Mouse (Mus musculus) megakaryocyte, embryonic 14.5 days (primary cell): Measurements from ENCODE around the gene Dnm3. TPM values are rescaled to one million over a fixed set of nuclear protein-coding genes. Genes with fewer than 3 reads are reported as not detected.

Experiments
- H3K27me3 ChIP-seq: replicated peaks from 2 replicates; pipeline ENCODE3; 2012; ENCODE audit warnings: inconsistent platforms
- H3K36me3 ChIP-seq: replicated peaks from 2 replicates; pipeline ENCODE3; 2012; ENCODE audit warnings: low read length, inconsistent platforms, mixed read lengths
- H3K4me1 ChIP-seq: 2 replicates; pipeline ENCODE4 v1.6.1; 2012; ENCODE audit warnings: inconsistent platforms
- H3K4me3 ChIP-seq: replicated peaks from 2 replicates; pipeline ENCODE3; 2012; ENCODE audit warnings: moderate library complexity, mild to moderate bottlenecking, inconsistent platforms
- H3K9me3 ChIP-seq: 2 replicates; pipeline ENCODE4 v1.6.1; 2012; ENCODE audit warnings: inconsistent platforms
- FLI1 ChIP-seq: IDR thresholded peaks from 2 replicates; pipeline ENCODE4 v1.6.1; 2012; ENCODE audit warnings: low read length, inconsistent platforms, mixed read lengths
- GATA1 ChIP-seq: IDR thresholded peaks from 3 replicates; pipeline ENCODE4 v1.6.1; 2012; ENCODE audit warnings: mixed read lengths, low read length, inconsistent platforms, borderline replicate concordance
- polyA plus RNA-seq: library from polyadenylated mRNA; stranded (reverse); fragments of >175 nt; gene quantifications from 2 replicates; pipeline ENCODE4 v1.2.3, GENCODE M21; 2012; ENCODE audit warnings: low replicate concordance; ENCODE audit not compliant: insufficient read depth

Dnm3 gene
- polyA plus RNA-seq, 1 experiment, result 0.07 TPM

GRCm38 (mm10) chr1:162280052-162280451 lies 197.8 kb downstream of the Dnm3 start:
- H3K36me3 ChIP-seq, result no peaks in the 10 kb centered on the region
- no peaks in the 10 kb centered on the region for H3K9me3 ChIP-seq
- TF ChIP-seq FLI1 (no peak), GATA1 (no peak)
- peaks cover 2% of the 10 kb centered on the region for H3K27me3 ChIP-seq
- no peaks in the 10 kb centered on the region for H3K4me1 ChIP-seq
- H3K4me3 ChIP-seq, result no peak overlapping the region

GRCm38 (mm10) chr1:162276011-162276410 lies 201.8 kb downstream of the Dnm3 start:
- no peak overlapping the region for H3K4me3 ChIP-seq
- TF ChIP-seq GATA1 (no peak), FLI1 (no peak)
- H3K4me1 ChIP-seq, result no peaks in the 10 kb centered on the region
- H3K9me3 ChIP-seq, result no peaks in the 10 kb centered on the region
- H3K36me3 ChIP-seq, result no peaks in the 10 kb centered on the region
- peaks cover 2% of the 10 kb centered on the region for H3K27me3 ChIP-seq

- Histone ChIP-seq H3K27me3 (no peaks in the 10 kb centered on the region), H3K4me3 (no peak overlapping the region), H3K36me3 (no peaks in the 10 kb centered on the region), H3K9me3 (no peaks in the 10 kb centered on the region), H3K4me1 (no peaks in the 10 kb centered on the region)
- TF ChIP-seq GATA1 (no peak), FLI1 (no peak)
Observed at GRCm38 (mm10) chr1:162274674-162275248, 203.1 kb downstream of the Dnm3 start.

GRCm38 (mm10) chr1:162256912-162257607 lies 220.8 kb downstream of the Dnm3 start:
- Histone ChIP-seq H3K4me3 (no peak overlapping the region), H3K27me3 (no peaks in the 10 kb centered on the region), H3K36me3 (no peaks in the 10 kb centered on the region), H3K9me3 (no peaks in the 10 kb centered on the region), H3K4me1 (peaks cover 27% of the 10 kb centered on the region)
- TF ChIP-seq FLI1 (no peak), GATA1 (no peak)

- H3K4me3 ChIP-seq, result no peak overlapping the region
- H3K4me1 ChIP-seq, result peaks cover 24% of the 10 kb centered on the region
- H3K9me3 ChIP-seq, result no peaks in the 10 kb centered on the region
- TF ChIP-seq GATA1, result no peak
- H3K36me3 ChIP-seq, result no peaks in the 10 kb centered on the region
- no peaks in the 10 kb centered on the region for H3K27me3 ChIP-seq
Observed at GRCm38 (mm10) chr1:162254944-162255343, 222.9 kb downstream of the Dnm3 start.

- TF ChIP-seq FLI1, result no peak
- TF ChIP-seq GATA1, result no peak
- peaks cover 24% of the 10 kb centered on the region for H3K4me1 ChIP-seq
- no peaks in the 10 kb centered on the region for H3K36me3 ChIP-seq
- H3K4me3 ChIP-seq, result peak overlapping the region; percentile 38
- no peaks in the 10 kb centered on the region for H3K27me3 ChIP-seq
- H3K9me3 ChIP-seq, result no peaks in the 10 kb centered on the region
Observed at GRCm38 (mm10) chr1:162253971-162254641, 223.7 kb downstream of the Dnm3 start.

GRCm38 (mm10) chr1:162252869-162253268 lies 225.0 kb downstream of the Dnm3 start:
- TF ChIP-seq GATA1 (no peak), FLI1 (no peak)
- peaks cover 26% of the 10 kb centered on the region for H3K4me1 ChIP-seq
- no peaks in the 10 kb centered on the region for H3K9me3 ChIP-seq
- H3K27me3 ChIP-seq, result no peaks in the 10 kb centered on the region
- H3K4me3 ChIP-seq, result no peak overlapping the region
- no peaks in the 10 kb centered on the region for H3K36me3 ChIP-seq

GRCm38 (mm10) chr1:162247216-162247615 lies 230.6 kb downstream of the Dnm3 start:
- H3K36me3 ChIP-seq, result no peaks in the 10 kb centered on the region
- TF ChIP-seq GATA1 (no peak), FLI1 (no peak)
- no peaks in the 10 kb centered on the region for H3K9me3 ChIP-seq
- no peak overlapping the region for H3K4me3 ChIP-seq
- H3K4me1 ChIP-seq, result peaks cover 5% of the 10 kb centered on the region
- no peaks in the 10 kb centered on the region for H3K27me3 ChIP-seq

- Histone ChIP-seq H3K9me3 (no peaks in the 10 kb centered on the region), H3K4me3 (no peak overlapping the region), H3K4me1 (peaks cover 12% of the 10 kb centered on the region), H3K27me3 (no peaks in the 10 kb centered on the region), H3K36me3 (no peaks in the 10 kb centered on the region)
- TF ChIP-seq FLI1, result no peak
Observed at GRCm38 (mm10) chr1:162243651-162243990, 234.2 kb downstream of the Dnm3 start.

GRCm38 (mm10) chr1:162242980-162243650 lies 234.7 kb downstream of the Dnm3 start:
- Histone ChIP-seq H3K4me3 (no peak overlapping the region), H3K36me3 (no peaks in the 10 kb centered on the region), H3K27me3 (no peaks in the 10 kb centered on the region), H3K4me1 (peaks cover 10% of the 10 kb centered on the region), H3K9me3 (no peaks in the 10 kb centered on the region)
- TF ChIP-seq FLI1 (no peak), GATA1 (no peak)
